Mouse (Mus musculus) brain, embryonic 14.5 days (tissue): Measurements from ENCODE around the gene Vav2.

Experiments
- CTCF ChIP-seq: fragments of 200-500 bp; IDR thresholded peaks from 2 replicates; pipeline ENCODE4 v1.5.1; 2012; ENCODE audit warnings: inconsistent platforms, mild to moderate bottlenecking, moderate library complexity, borderline replicate concordance; ENCODE audit not compliant: insufficient read depth, insufficient read length; ENCODE audit errors: extremely low read depth
- POLR2A ChIP-seq: fragments of 200-500 bp; IDR thresholded peaks from 2 replicates; pipeline ENCODE4 v1.6.1; 2012; ENCODE audit warnings: mild to moderate bottlenecking, inconsistent platforms, borderline replicate concordance; ENCODE audit not compliant: poor library complexity, insufficient read depth, insufficient read length, severe bottlenecking; ENCODE audit errors: extremely low read depth

DNA sequence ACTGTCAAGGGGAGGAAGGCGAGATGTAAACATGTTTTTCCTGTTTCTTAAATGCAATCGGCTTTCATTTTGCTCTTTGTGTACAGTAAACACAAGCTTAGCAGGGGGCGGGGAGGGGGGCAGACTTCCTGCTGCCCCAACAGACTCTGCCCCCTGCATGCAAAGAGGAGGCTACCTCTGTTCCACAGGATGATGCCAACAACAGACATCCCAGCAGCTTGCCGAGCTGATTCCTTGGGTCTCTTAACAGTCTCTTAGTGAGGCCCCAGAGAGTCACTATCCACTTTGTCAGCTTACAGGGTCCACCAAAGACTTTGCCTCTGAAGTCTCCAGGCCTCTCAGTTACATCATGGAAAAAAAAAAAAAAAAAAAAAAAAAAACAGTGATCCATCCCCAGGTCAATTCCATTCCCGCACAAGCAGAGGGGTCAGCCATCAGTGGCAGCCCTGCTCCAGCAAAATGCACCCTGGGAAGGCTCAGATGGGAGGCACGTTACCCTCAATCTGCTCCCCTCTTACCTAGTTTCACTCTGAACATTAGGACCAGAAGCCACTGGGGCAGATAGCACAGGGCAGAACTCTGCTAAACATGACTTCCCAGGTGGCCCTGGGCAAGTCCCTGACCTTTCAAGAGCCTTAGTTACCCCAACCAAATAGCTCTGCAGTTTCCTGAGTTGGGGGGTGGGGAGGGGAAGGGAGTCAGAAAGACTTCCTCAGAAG lies 22.3 kb downstream of the Vav2 start:
- TF ChIP-seq POLR2A (no peak), CTCF (no peak)
